Mouse (Mus musculus): ENCODE results near the gene Idi2.
"Not testable (repeated sequence)": the region's sequence is repeated elsewhere in the genome, so short reads cannot be mapped to it uniquely, and the experiment has no call there.

DNA sequence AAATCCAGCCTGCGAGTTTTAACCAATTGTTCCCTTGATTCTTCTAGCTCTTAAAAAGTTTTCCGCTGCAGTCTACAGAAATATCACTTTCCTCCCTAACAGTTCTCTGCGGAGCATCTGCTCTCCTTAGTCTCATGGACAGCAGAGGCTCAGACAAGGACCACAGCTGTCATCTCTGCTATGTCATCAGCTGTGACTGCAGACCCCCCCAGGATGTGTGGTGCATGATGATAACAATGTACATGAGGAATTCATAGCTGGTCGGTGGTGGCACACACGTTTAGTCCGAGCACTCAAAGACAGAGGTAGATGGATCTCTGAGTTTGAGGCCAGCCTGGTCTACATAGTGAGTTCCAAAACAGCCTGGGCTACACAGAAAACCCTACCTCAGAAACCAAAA lies 6.9 kb downstream of the Idi2 start:
- TF ChIP-seq CTCF (IDR thresholded peaks at IDR 0.05; ENCODE audit: control insufficient read depth, insufficient read depth, low read length); POLR2A (IDR thresholded peaks at IDR 0.05; ENCODE audit: borderline replicate concordance, control insufficient read depth, low read depth, low read length): not testable (repeated sequence)
